Mouse (Mus musculus) neural tube, embryonic 14.5 days (tissue): Measurements from ENCODE around the gene Hic2. TPM values are rescaled to one million over a fixed set of nuclear protein-coding genes. Genes with fewer than 3 reads are reported as not detected.

ENCODE experiments used
- ATAC-seq: fragments of 200-750 bp; cut with Nextera tagmentation; 2 replicates; pipeline ENCODE4 v1.8.0; 2017; ENCODE audit warnings: low read depth, mild to moderate bottlenecking, moderate TSS enrichment, moderate library complexity
- H3K27ac ChIP-seq: fragments of 300-500 bp; sonication (generic); 2 replicates; pipeline ENCODE4 v1.5.1; 2014; ENCODE audit warnings: low read depth, mild to moderate bottlenecking, control low read depth, low read length, moderate library complexity, mixed read lengths
- H3K27me3 ChIP-seq: fragments of 300-500 bp; sonication (generic); 2 replicates; pipeline ENCODE4 v1.6.1; 2014; ENCODE audit warnings: low read length; ENCODE audit not compliant: control insufficient read depth, insufficient read depth
- H3K36me3 ChIP-seq: fragments of 300-500 bp; sonication (generic); 2 replicates; pipeline ENCODE4 v1.6.1; 2014; ENCODE audit warnings: low read length, mixed read lengths; ENCODE audit not compliant: control insufficient read depth, insufficient read depth
- H3K4me1 ChIP-seq: fragments of 300-500 bp; sonication (generic); 2 replicates; pipeline ENCODE4 v1.6.1; 2014; ENCODE audit warnings: low read length; ENCODE audit not compliant: control insufficient read depth, insufficient read depth
- H3K4me2 ChIP-seq: fragments of 300-500 bp; sonication (generic); 2 replicates; pipeline ENCODE4 v1.6.1; 2014; ENCODE audit warnings: mild to moderate bottlenecking, low read depth, low read length, control low read depth
- H3K4me3 ChIP-seq: fragments of 300-500 bp; sonication (generic); 2 replicates; pipeline ENCODE4 v1.5.1; 2014; ENCODE audit warnings: low read depth, low read length, control low read depth, mixed read lengths
- H3K9ac ChIP-seq: fragments of 300-500 bp; sonication (generic); replicated peaks from 2 replicates; pipeline ENCODE4 v1.6.1; 2014; ENCODE audit warnings: low read depth, mild to moderate bottlenecking, control low read depth, low read length, mixed read lengths
- H3K9me3 ChIP-seq: fragments of 300-500 bp; sonication (generic); 2 replicates; pipeline ENCODE4 v1.6.1; 2016; ENCODE audit warnings: low read length; ENCODE audit not compliant: control insufficient read depth
- WGBS: fragments of 180-500 bp; shearing (Covaris S2); extraction: QIAGEN DNeasy Blood & Tissue Kit; methylation state at CpG from one replicate; pipeline ENCODE4 v1.1.7; 2014; 5-methylcytosine and 5-hydroxymethylcytosine counted together
- polyA plus RNA-seq: library from polyadenylated mRNA; unstranded; fragments of >200 nt; fragmentation: Nextera tagmentation; extraction: Ambion mirVana; gene quantifications from 2 replicates; pipeline ENCODE4 v1.2.1, GENCODE M21; 2014

Hic2 gene
- polyA plus RNA-seq, 1 experiment from 2014 or later, result 4.8 TPM

DNA sequence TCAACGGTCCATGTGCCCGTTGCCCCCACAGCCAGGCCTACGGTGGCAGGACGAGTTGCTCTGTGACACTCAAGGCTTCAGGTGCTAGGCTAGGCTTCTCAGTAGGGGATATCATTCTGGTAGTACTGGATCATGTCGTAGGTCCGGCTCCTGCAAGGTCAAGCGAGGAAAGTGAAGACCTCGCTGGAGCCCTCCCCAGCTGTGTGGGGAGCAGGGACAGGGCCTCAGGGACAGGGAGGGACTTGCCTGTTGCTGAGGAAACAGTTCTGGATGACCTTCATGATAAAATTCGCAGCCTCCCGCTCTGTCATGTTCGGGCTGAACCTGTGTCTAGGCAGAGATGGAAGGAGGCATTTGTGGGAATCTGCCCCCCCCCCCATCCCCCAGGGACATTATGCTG lies 47.1 kb downstream of the Hic2 start:
- Histone ChIP-seq H3K4me1 (peaks cover 19% of the 10 kb centered on the region), H3K4me3 (no peak overlapping the region), H3K4me2 (no peak overlapping the region), H3K9me3 (no peaks in the 10 kb centered on the region), H3K27ac (no peak overlapping the region), H3K36me3 (peaks cover 53% of the 10 kb centered on the region), H3K27me3 (peaks cover 22% of the 10 kb centered on the region), H3K9ac (no peak overlapping the region)
- WGBS, result 93% methylated on average over 11 of the region's 11 CpGs
- no peak for ATAC-seq

DNA sequence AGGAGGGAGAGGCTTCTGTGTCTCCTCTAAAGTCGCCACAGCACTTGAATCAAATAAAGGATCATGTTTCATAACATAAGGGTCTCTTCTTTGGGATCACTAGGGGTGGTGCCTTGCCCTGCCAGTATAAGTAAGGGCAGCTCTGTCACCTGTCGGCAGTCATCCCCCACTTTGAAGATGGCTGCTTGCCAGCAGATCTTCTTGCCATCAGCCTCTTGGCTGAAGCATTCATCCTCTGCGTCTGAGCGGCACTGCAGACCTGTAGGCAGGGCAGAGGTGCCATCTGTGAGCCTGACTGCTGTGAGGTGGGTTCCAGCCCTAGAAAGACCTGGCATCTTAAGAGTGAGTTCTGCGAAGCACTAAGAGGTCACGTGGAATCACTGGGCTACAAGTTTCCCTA lies 49.8 kb downstream of the Hic2 start:
- WGBS, result 86% methylated on average over 6 of the region's 6 CpGs
- Histone ChIP-seq H3K36me3 (peaks cover 64% of the 10 kb centered on the region), H3K27ac (no peak overlapping the region), H3K27me3 (peaks cover 12% of the 10 kb centered on the region), H3K4me1 (peaks cover 1% of the 10 kb centered on the region), H3K4me2 (no peak overlapping the region), H3K4me3 (no peak overlapping the region), H3K9me3 (no peaks in the 10 kb centered on the region), H3K9ac (no peak overlapping the region)
- no peak for ATAC-seq

DNA sequence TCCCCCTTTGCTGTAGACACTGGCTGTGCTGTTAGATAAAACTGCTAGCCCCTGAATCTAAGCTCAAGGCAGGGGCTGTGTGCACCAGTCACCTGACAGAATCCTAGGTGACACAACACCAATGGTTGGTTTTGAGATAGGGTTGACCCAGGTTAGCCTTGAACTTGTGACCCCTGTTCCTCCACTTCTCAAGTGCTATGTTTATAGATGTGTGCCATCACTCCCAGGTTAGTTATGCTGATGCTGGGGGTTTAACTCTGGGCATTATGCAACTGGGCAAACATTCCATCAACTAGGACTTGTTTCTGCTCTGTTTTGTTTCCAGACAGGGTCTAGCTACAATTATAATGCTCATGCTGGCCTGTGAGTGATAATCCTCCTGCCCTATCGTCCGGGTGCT lies 53.7 kb downstream of the Hic2 start:
- ATAC-seq, result no peak
- Histone ChIP-seq H3K9me3 (no peaks in the 10 kb centered on the region), H3K36me3 (peaks cover 64% of the 10 kb centered on the region), H3K9ac (no peak overlapping the region), H3K4me1 (no peaks in the 10 kb centered on the region), H3K4me3 (no peak overlapping the region), H3K4me2 (no peak overlapping the region), H3K27ac (no peak overlapping the region), H3K27me3 (no peaks in the 10 kb centered on the region)
- WGBS, result 94% methylated on average over 2 of the region's 2 CpGs

DNA sequence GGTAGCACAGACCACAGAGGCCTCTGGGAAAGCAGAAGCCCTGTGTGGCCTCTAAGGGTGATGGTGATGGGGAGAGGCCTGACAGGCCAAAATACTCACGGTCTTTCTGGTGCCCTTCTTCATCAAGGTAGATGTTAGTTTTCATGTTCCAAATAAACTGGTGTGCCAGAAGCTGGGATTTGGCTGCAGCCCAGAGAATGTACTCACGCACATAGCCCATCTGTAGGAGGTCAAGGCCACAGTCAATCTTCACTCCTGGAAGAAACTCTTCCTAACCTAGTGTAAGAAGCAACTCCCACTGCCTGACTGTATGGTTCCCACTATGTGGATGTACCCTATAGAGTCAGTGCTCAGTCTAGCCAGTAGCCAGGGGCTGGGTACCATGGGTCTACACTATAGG lies 57.6 kb downstream of the Hic2 start:
- Histone ChIP-seq H3K27me3 (no peaks in the 10 kb centered on the region), H3K4me2 (no peak overlapping the region), H3K9ac (no peak overlapping the region), H3K4me3 (no peak overlapping the region), H3K36me3 (peaks cover 47% of the 10 kb centered on the region), H3K27ac (no peak overlapping the region), H3K4me1 (no peaks in the 10 kb centered on the region), H3K9me3 (no peaks in the 10 kb centered on the region)
- ATAC-seq, result no peak
- 95% methylated on average over 2 of the region's 2 CpGs for WGBS

DNA sequence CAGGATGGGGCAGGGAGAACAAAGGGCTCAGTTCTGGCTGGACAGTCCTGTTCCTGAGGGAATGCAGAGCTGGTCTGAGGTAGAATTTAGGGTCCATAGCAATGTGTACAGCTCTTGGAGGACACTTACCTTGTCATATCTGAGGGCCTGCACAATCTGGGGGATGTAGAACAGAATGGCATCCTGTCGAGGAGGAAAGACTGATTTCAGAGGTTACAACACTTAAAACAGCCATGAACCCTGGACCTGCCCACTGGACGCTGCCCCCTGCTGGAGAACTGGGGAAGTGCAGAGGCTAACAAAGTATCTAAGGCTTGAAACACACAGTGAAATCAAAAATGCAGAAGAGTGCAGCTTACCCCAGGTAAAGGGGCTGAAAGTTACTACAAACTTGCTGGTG lies 59.4 kb downstream of the Hic2 start:
- Histone ChIP-seq H3K36me3 (peaks cover 58% of the 10 kb centered on the region), H3K27me3 (no peaks in the 10 kb centered on the region), H3K4me3 (no peak overlapping the region), H3K9me3 (no peaks in the 10 kb centered on the region), H3K27ac (no peak overlapping the region), H3K4me2 (no peak overlapping the region), H3K4me1 (no peaks in the 10 kb centered on the region), H3K9ac (no peak overlapping the region)
- WGBS, result 0% methylated on average over 2 of the region's 2 CpGs
- no peak; the same call in 1 of the 2 replicates for ATAC-seq

DNA sequence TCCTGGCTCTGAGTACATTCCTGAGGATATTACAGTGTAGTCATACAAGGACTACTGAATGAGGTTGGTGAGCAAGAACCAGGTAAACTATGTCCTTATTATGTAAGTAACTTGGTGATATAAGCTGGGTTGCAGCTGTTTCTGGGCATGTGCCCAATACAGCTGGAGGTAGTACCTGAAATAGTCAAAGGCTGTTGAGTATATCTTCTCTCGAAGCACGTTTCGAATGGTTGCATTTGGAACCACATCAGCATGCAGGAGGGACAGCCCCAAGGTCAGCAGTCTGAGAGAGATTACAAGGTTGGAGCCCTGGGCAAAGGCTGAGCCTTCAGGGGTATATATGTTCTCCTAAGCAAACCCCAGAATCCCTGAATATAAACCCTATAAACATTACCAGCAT lies 67.4 kb downstream of the Hic2 start:
- Histone ChIP-seq H3K27ac (no peak overlapping the region), H3K27me3 (no peaks in the 10 kb centered on the region), H3K9me3 (no peaks in the 10 kb centered on the region), H3K36me3 (peaks cover 89% of the 10 kb centered on the region), H3K4me2 (no peak overlapping the region), H3K9ac (no peak overlapping the region), H3K4me1 (no peaks in the 10 kb centered on the region), H3K4me3 (no peak overlapping the region)
- 99% methylated on average over 3 of the region's 3 CpGs for WGBS
- ATAC-seq, result no peak

DNA sequence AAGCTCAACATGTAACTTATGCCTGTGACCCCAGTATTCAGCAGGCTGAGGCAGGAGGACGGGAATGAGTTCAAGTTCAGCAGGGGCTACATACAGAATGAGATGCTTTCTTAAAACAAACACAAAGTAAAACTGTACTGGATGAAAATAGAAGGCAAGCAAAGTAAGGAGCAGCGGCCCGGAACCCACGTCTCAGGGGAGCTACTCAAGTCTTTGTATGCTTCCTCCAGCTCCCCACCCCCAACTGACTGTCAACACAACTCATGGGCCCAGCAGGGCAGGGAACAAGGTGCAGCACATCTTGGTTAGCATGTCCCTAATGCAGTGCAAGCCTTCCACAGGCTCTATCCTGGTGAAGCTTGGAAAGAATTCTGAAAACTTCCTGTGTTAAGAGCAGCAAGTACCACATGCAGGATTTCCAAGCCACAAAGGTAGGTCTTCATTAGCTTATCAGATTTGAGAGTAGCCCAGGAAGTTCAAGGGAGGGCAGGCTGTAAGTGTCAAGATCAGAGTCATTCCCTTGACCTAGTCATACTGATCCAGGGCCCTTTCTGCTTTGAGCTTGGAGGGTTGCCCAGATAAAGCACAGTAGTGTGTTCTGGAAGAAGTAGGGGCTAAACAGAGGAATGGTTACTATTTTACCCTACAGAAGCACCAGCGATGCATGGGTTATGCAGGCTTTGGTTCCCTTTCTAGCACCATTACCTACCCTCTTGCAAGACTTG lies 70.3 kb downstream of the Hic2 start:
- Histone ChIP-seq H3K27me3 (no peaks in the 10 kb centered on the region), H3K4me2 (no peak overlapping the region), H3K9me3 (no peaks in the 10 kb centered on the region), H3K27ac (no peak overlapping the region), H3K4me3 (no peak overlapping the region), H3K4me1 (no peaks in the 10 kb centered on the region), H3K36me3 (peaks cover 87% of the 10 kb centered on the region), H3K9ac (no peak overlapping the region)
- ATAC-seq, result no peak
- WGBS, result 87% methylated on average over 5 of the region's 5 CpGs

DNA sequence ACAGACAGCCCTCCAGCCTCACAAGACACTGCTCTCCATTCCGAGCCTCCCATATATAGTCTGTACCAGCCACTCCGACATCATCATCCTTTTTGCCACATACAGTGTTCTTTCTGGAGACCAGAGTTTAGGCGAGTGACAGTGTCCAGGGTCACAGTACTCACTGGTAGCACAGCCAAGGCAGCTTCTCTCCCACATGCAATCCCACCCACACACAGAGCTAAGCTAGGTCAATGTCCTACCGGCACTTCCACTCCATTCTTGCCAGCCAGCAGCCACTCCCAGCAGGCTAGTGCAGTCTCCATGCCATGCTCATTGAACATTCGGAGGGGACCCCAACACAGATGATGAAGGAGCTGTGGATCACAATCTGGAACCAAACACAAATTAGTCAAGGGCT lies 74.1 kb downstream of the Hic2 start:
- Histone ChIP-seq H3K4me1 (no peaks in the 10 kb centered on the region), H3K27me3 (no peaks in the 10 kb centered on the region), H3K27ac (no peak overlapping the region), H3K36me3 (peaks cover 72% of the 10 kb centered on the region), H3K4me3 (no peak overlapping the region), H3K9ac (no peak overlapping the region), H3K4me2 (no peak overlapping the region), H3K9me3 (no peaks in the 10 kb centered on the region)
- ATAC-seq, result no peak
- 87% methylated on average over 5 of the region's 5 CpGs for WGBS

DNA sequence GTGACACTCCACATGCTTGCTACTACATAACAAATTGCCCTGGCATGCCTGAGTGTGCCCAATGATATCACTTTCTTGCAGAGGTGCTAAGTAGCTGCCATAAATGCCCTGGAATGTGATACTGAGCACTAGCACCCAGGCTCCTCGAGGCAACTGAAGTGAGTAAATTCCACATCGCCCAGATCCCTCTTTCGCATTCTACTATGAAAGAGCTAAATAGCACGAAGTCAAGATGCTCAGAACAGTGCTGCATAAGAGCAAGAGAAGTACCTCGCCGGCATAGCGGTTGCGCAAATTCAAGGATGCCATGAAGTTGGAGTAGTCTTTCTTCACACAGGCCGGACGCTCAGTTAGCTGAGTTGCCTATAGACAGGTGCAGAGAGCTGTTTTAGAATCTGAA lies 75.7 kb downstream of the Hic2 start:
- no peaks in the 10 kb centered on the region for H3K4me1 ChIP-seq
- ATAC-seq, result no peak
- H3K4me3 ChIP-seq, result no peak overlapping the region
- no peak overlapping the region for H3K9ac ChIP-seq
- peaks cover 67% of the 10 kb centered on the region for H3K36me3 ChIP-seq
- H3K4me2 ChIP-seq, result no peak overlapping the region
- H3K27ac ChIP-seq, result no peak overlapping the region
- no peaks in the 10 kb centered on the region for H3K27me3 ChIP-seq
- H3K9me3 ChIP-seq, result no peaks in the 10 kb centered on the region
- WGBS, result 91% methylated on average over 10 of the region's 10 CpGs
